Mouse (Mus musculus): ENCODE results near the gene Gpcpd1. TPM values are rescaled to one million over a fixed set of nuclear protein-coding genes. Genes with fewer than 3 reads are reported as not detected.
A peak's percentile ranks its signal among the peaks of the same experiment; 100 is the strongest.

Gene Gpcpd1
- polyA plus RNA-seq, 1 experiment from 2014 or later, result 41.7 TPM

DNA sequence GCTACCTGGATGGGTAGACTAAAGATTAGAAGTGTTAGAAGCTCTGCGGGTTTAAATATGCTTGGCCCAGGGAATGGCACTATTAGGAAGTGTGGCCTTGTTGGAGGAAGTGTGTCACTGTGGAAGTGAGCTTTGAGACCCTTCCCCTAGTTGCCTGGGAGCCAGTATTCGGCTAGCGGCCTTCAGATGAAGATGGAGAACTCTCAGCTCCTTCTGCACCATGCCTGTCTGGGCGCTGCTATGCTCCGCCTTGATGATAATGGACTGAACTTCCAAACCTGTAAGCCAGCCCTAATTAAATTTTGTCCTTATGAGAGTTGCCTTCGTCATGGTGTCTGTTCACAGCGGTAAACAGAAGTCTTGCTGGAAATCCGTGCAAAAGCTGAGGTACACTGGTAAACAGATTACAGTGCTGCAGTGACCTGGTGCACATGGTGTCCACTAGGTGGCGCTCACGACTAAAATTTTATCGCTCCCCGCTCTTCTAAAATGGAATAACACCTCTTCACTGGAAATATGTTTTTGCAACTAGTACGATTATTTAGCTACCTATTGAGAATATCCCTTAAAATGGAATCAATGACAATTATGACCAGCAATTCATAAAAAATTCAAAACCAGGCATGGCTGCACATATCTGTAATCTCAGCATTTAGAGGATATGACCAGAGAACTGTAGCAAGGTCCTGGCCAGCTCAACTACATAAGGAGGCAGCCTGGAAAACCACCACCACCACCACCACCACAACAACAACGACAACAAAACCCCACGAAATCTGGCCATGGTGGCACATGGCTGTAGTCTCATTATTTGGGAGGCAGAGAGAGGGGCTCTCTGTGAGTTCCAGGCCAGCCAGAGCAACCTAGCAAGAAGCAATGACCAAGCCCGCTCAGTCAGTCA lies 71.1 kb downstream of the Gpcpd1 start:
- H3K9ac ChIP-seq (ENCODE audit: low read length), result no peak overlapping the region
- 33% methylated on average over 16 of the region's 16 CpGs for WGBS
- H3K27ac ChIP-seq (ENCODE audit: low read depth, low read length), result no peak overlapping the region
- H3K36me3 ChIP-seq (ENCODE audit: control insufficient read depth, insufficient read depth, low read length), result no peaks in the 10 kb centered on the region
- no peak overlapping the region for H3K4me3 ChIP-seq (ENCODE audit: low read depth, low read length)
- peak; percentile 56; the same call in 1 of the 2 replicates for ATAC-seq (ENCODE audit: low FRiP score)
- H3K9me3 ChIP-seq (ENCODE audit: control insufficient read depth, low read length), result no peaks in the 10 kb centered on the region
- H3K4me2 ChIP-seq, result no peak overlapping the region
- no peaks in the 10 kb centered on the region for H3K4me1 ChIP-seq (ENCODE audit: control insufficient read depth, insufficient read depth, low read length)
- peak; percentile 92 for DNase-seq (ENCODE audit: low spot score, missing footprints)
- H3K27me3 ChIP-seq (ENCODE audit: control insufficient read depth, insufficient read depth, low read length), result no peaks in the 10 kb centered on the region

- H3K4me3 ChIP-seq (ENCODE audit: low read depth, low read length), result no peak overlapping the region
Measured at GRCm38 (mm10) chr2:132515607-132516006, 71.9 kb downstream of the Gpcpd1 start.

GRCm38 (mm10) chr2:132515076-132515475 lies 72.5 kb downstream of the Gpcpd1 start:
- Histone ChIP-seq H3K27me3 (ENCODE audit: control insufficient read depth, insufficient read depth, low read length) (no peaks in the 10 kb centered on the region), H3K4me3 (ENCODE audit: low read depth, low read length) (no peak overlapping the region), H3K4me2 (no peak overlapping the region), H3K36me3 (ENCODE audit: control insufficient read depth, insufficient read depth, low read length) (no peaks in the 10 kb centered on the region), H3K4me1 (ENCODE audit: control insufficient read depth, insufficient read depth, low read length) (no peaks in the 10 kb centered on the region), H3K27ac (ENCODE audit: low read depth, low read length) (no peak overlapping the region), H3K9me3 (ENCODE audit: control insufficient read depth, low read length) (no peaks in the 10 kb centered on the region), H3K9ac (ENCODE audit: low read length) (no peak overlapping the region)
- ATAC-seq (ENCODE audit: low FRiP score), result no peak
- no peak for DNase-seq (ENCODE audit: low spot score, missing footprints)
- WGBS, result 89% methylated on average over 14 of the region's 14 CpGs

More at GRCm38 (mm10) chr2:132515607-132516006, 71.9 kb downstream of the Gpcpd1 start:
- Histone ChIP-seq H3K4me1 (ENCODE audit: control insufficient read depth, insufficient read depth, low read length) (no peaks in the 10 kb centered on the region), H3K27me3 (ENCODE audit: control insufficient read depth, insufficient read depth, low read length) (no peaks in the 10 kb centered on the region), H3K9me3 (ENCODE audit: control insufficient read depth, low read length) (no peaks in the 10 kb centered on the region), H3K4me2 (no peak overlapping the region), H3K9ac (ENCODE audit: low read length) (no peak overlapping the region), H3K27ac (ENCODE audit: low read depth, low read length) (no peak overlapping the region), H3K36me3 (ENCODE audit: control insufficient read depth, insufficient read depth, low read length) (no peaks in the 10 kb centered on the region)
- ATAC-seq (ENCODE audit: low FRiP score) (no peak), DNase-seq (ENCODE audit: low spot score, missing footprints) (peak; percentile 80)
- WGBS, result 91% methylated on average over 13 of the region's 13 CpGs

DNA sequence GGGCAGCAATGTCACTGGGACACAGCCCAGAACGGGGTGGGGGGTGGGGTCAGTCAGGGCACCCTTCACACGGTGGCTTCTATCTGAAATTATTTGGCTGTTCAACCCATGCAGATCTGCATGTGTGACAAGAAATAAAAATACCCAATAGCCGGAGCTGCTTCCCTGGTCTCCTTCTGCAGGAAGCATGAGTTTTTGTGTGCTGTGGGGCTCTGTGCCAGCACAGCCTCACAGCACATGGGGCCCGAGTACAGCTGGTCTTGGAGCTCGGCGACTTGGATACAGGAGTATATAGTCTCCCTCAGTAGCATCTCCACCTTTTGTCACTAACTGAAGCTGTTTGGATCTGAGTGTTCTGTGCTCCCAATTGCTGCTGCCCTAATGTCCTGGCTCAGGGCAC lies 73.2 kb downstream of the Gpcpd1 start:
- H3K4me1 ChIP-seq (ENCODE audit: control insufficient read depth, insufficient read depth, low read length), result no peaks in the 10 kb centered on the region
- no peaks in the 10 kb centered on the region for H3K27me3 ChIP-seq (ENCODE audit: control insufficient read depth, insufficient read depth, low read length)
- DNase-seq (ENCODE audit: low spot score, missing footprints) (peak; percentile 56), ATAC-seq (ENCODE audit: low FRiP score) (no peak)
- H3K4me2 ChIP-seq, result no peak overlapping the region
- H3K36me3 ChIP-seq (ENCODE audit: control insufficient read depth, insufficient read depth, low read length), result no peaks in the 10 kb centered on the region
- no peaks in the 10 kb centered on the region for H3K9me3 ChIP-seq (ENCODE audit: control insufficient read depth, low read length)
- no peak overlapping the region for H3K9ac ChIP-seq (ENCODE audit: low read length)
- 61% methylated on average over 6 of the region's 6 CpGs for WGBS
- no peak overlapping the region for H3K27ac ChIP-seq (ENCODE audit: low read depth, low read length)
- H3K4me3 ChIP-seq (ENCODE audit: low read depth, low read length), result no peak overlapping the region

DNA sequence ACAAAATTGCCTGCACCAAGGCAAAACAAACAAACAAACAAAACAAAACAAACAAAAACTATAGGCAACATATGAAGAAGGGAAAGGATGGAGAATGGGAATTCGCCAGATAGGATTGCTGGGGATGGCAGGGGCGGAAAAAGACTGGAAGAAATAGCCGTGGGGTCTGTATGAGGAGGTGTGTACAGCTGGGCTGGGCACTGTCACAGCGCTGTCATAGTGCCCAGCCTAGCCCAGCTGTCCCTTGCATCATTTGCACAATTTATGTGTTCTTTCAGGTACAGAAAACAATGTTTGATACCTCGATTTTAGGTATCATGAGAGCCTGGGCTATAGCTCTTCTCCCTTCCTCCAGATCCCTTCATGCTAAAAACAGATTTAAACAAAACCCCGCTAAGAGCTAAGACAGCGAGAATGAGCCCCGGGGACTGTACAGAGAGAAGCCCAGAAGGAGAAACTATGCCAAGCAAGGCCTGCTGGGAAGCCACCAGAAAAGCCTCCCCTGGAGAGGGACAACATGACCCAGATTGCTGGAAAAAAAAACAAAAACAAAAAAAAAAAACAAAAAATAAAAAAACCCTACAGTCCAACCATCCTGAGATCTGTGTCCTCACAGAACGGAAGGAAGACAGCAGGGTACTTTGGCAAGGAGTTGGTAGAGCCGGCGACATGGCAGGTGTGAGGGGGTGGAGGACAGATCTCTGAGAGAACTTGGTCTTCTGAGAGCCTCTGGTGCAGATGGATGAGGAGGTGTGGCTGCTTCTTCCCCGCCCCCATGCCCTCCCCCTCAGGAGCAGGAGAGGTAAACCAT lies 74.0 kb downstream of the Gpcpd1 start:
- Histone ChIP-seq H3K4me2 (no peak overlapping the region), H3K4me3 (ENCODE audit: low read depth, low read length) (no peak overlapping the region), H3K9ac (ENCODE audit: low read length) (no peak overlapping the region), H3K27ac (ENCODE audit: low read depth, low read length) (no peak overlapping the region), H3K27me3 (ENCODE audit: control insufficient read depth, insufficient read depth, low read length) (no peaks in the 10 kb centered on the region), H3K9me3 (ENCODE audit: control insufficient read depth, low read length) (no peaks in the 10 kb centered on the region), H3K4me1 (ENCODE audit: control insufficient read depth, insufficient read depth, low read length) (no peaks in the 10 kb centered on the region), H3K36me3 (ENCODE audit: control insufficient read depth, insufficient read depth, low read length) (no peaks in the 10 kb centered on the region)
- 77% methylated on average over 12 of the region's 12 CpGs for WGBS
- peak; percentile 59 for DNase-seq (ENCODE audit: low spot score, missing footprints)
- no peak for ATAC-seq (ENCODE audit: low FRiP score)

GRCm38 (mm10) chr2:132512977-132513351 lies 74.6 kb downstream of the Gpcpd1 start:
- Histone ChIP-seq H3K27ac (ENCODE audit: low read depth, low read length) (no peak overlapping the region), H3K4me3 (ENCODE audit: low read depth, low read length) (no peak overlapping the region), H3K9ac (ENCODE audit: low read length) (no peak overlapping the region), H3K4me1 (ENCODE audit: control insufficient read depth, insufficient read depth, low read length) (no peaks in the 10 kb centered on the region), H3K36me3 (ENCODE audit: control insufficient read depth, insufficient read depth, low read length) (no peaks in the 10 kb centered on the region), H3K4me2 (no peak overlapping the region), H3K27me3 (ENCODE audit: control insufficient read depth, insufficient read depth, low read length) (no peaks in the 10 kb centered on the region), H3K9me3 (ENCODE audit: control insufficient read depth, low read length) (no peaks in the 10 kb centered on the region)
- no peak for ATAC-seq (ENCODE audit: low FRiP score)
- peak; percentile 78 for DNase-seq (ENCODE audit: low spot score, missing footprints)
- 74% methylated on average over 11 of the region's 11 CpGs for WGBS

GRCm38 (mm10) chr2:132512051-132512976 lies 75.2 kb downstream of the Gpcpd1 start:
- no peaks in the 10 kb centered on the region for H3K4me1 ChIP-seq (ENCODE audit: control insufficient read depth, insufficient read depth, low read length)
- peak; percentile 47 for DNase-seq (ENCODE audit: low spot score, missing footprints)
- no peaks in the 10 kb centered on the region for H3K36me3 ChIP-seq (ENCODE audit: control insufficient read depth, insufficient read depth, low read length)
- H3K9ac ChIP-seq (ENCODE audit: low read length), result no peak overlapping the region
- no peaks in the 10 kb centered on the region for H3K9me3 ChIP-seq (ENCODE audit: control insufficient read depth, low read length)
- WGBS, result 45% methylated on average over 19 of the region's 19 CpGs
- 0 out of 2 replicates have a peak, but pooled peaks have one; percentile 19 for ATAC-seq (ENCODE audit: low FRiP score)
- no peaks in the 10 kb centered on the region for H3K27me3 ChIP-seq (ENCODE audit: control insufficient read depth, insufficient read depth, low read length)
- H3K4me2 ChIP-seq, result no peak overlapping the region
- H3K4me3 ChIP-seq (ENCODE audit: low read depth, low read length), result no peak overlapping the region
- no peak overlapping the region for H3K27ac ChIP-seq (ENCODE audit: low read depth, low read length)

- no peaks in the 10 kb centered on the region for H3K9me3 ChIP-seq (ENCODE audit: control insufficient read depth, low read length)
- no peak for ATAC-seq (ENCODE audit: low FRiP score)
- H3K36me3 ChIP-seq (ENCODE audit: control insufficient read depth, insufficient read depth, low read length), result no peaks in the 10 kb centered on the region
- no peaks in the 10 kb centered on the region for H3K4me1 ChIP-seq (ENCODE audit: control insufficient read depth, insufficient read depth, low read length)
- DNase-seq (ENCODE audit: low spot score, missing footprints), result peak; percentile 39
- H3K4me2 ChIP-seq, result no peak overlapping the region
- no peak overlapping the region for H3K27ac ChIP-seq (ENCODE audit: low read depth, low read length)
- 87% methylated on average over 5 of the region's 7 CpGs for WGBS
- no peak overlapping the region for H3K4me3 ChIP-seq (ENCODE audit: low read depth, low read length)
- H3K9ac ChIP-seq (ENCODE audit: low read length), result no peak overlapping the region
- no peaks in the 10 kb centered on the region for H3K27me3 ChIP-seq (ENCODE audit: control insufficient read depth, insufficient read depth, low read length)
Measured at GRCm38 (mm10) chr2:132511011-132511818, 76.3 kb downstream of the Gpcpd1 start.
